ENCODE assay signal across 13 mouse cellular contexts in genomic region chr4:55026109-55026646, GRCm38 (mm10).
DNase-seq lines count a peak whose midpoint lies in the region; ATAC-seq and TF ChIP-seq lines count a peak whose summit lies in the region.
"Had no signal": no experiment of that assay in that cellular context is flagged by ENCODE, and none has a peak within 500 bp of the region (broad histone marks: within the 10 kb centered on the region; RNA-seq: fewer than 3 reads in every experiment).

No protein-coding gene starts in this region.

- peak; percentile 28; the same call in 1 of the 2 replicates for ATAC-seq in intestine, postnatal 0 days

- no peaks in the 10 kb centered on the region for H3K27me3 ChIP-seq in heart, adult 2 months (ENCODE audit: control insufficient read depth, insufficient read depth, low read length)
- H3K27me3 ChIP-seq in heart, embryonic 10.5 days (ENCODE audit: insufficient read depth, poor library complexity, severe bottlenecking) = no peaks in the 10 kb centered on the region
- H3K27me3 ChIP-seq in intestine, postnatal 0 days (replicated peaks; ENCODE audit: control insufficient read depth, insufficient read depth, low read length) = no peaks in the 10 kb centered on the region
- H3K27me3 ChIP-seq: embryonic facial prominence, embryonic 15.5 days; heart, embryonic 13.5 days had no signal

- no peak overlapping the region for H3K4me2 ChIP-seq in intestine, postnatal 0 days (replicated peaks; ENCODE audit: low read depth)
- H3K4me2 ChIP-seq: embryonic facial prominence, embryonic 15.5 days; heart, embryonic 13.5 days had no signal

- peak; percentile 56 to 71 for DNase-seq in heart, adult 2 months
- DNase-seq in heart, embryonic 10.5 days (ENCODE audit: low spot score) = no peak
- DNase-seq in testis, postnatal 14 days (ENCODE audit: low spot score) = peak; percentile 47
- no peak for DNase-seq in testis, postnatal 10 days (ENCODE audit: low spot score)
- peak; percentile 66 to 73 for DNase-seq in urinary bladder, postnatal 4 days (ENCODE audit: low spot score in 2 of 2)
- no peak for DNase-seq in adrenal gland, postnatal 25 days
- DNase-seq in adipocyte (ENCODE audit: low spot score) = no peak
- DNase-seq: adrenal gland, postnatal 36 days; cerebellum, adult 9-11 months had no signal

- TF ChIP-seq EP300 in heart, adult 2 months (IDR thresholded peaks at IDR 0.05; ENCODE audit: insufficient read depth, low read depth, low read length) = no peak

- no peak for TF ChIP-seq CTCF in heart, adult 2 months (IDR thresholded peaks at IDR 0.05)
- no peak for TF ChIP-seq CTCF in intestine, postnatal 0 days (IDR thresholded peaks at IDR 0.05; ENCODE audit: low read depth)

- H3K36me3 ChIP-seq in heart, adult 2 months (ENCODE audit: control insufficient read depth, insufficient read depth, low read length) = no peaks in the 10 kb centered on the region; the same call in 1 of the 2 replicates
- H3K36me3 ChIP-seq in heart, embryonic 10.5 days = peaks cover 58% of the 10 kb centered on the region
- H3K36me3 ChIP-seq in intestine, postnatal 0 days (ENCODE audit: control insufficient read depth, insufficient read depth) = peaks cover 21% of the 10 kb centered on the region

- H3K9me3 ChIP-seq in heart, embryonic 10.5 days = no peaks in the 10 kb centered on the region
- H3K9me3 ChIP-seq in intestine, postnatal 0 days (ENCODE audit: control insufficient read depth) = no peaks in the 10 kb centered on the region
- H3K9me3 ChIP-seq: embryonic facial prominence, embryonic 15.5 days; heart, embryonic 13.5 days had no signal

- H3K9ac ChIP-seq in heart, adult 2 months (ENCODE audit: low read depth, low read length) = no peak overlapping the region
- no peak overlapping the region for H3K9ac ChIP-seq in intestine, postnatal 0 days (ENCODE audit: low read depth, low read length)
- H3K9ac ChIP-seq: embryonic facial prominence, embryonic 15.5 days; heart, embryonic 13.5 days; liver, embryonic 14.5 days had no signal

- intact Hi-C loops in heart, adult 2 months (cut with DNase I) = no loop called here

- no peak overlapping the region for H3K4me3 ChIP-seq in heart, adult 2 months
- H3K4me3 ChIP-seq in heart, embryonic 10.5 days = no peak overlapping the region
- H3K4me3 ChIP-seq in intestine, postnatal 0 days (ENCODE audit: low read depth, low read length) = no peak overlapping the region
- H3K4me3 ChIP-seq: embryonic facial prominence, embryonic 15.5 days; heart, embryonic 13.5 days had no signal

- no peaks in the 10 kb centered on the region for H3K79me2 ChIP-seq in heart, adult 2 months (replicated peaks; ENCODE audit: control insufficient read depth, insufficient read depth, low read length)

- H3K4me1 ChIP-seq in heart, adult 2 months (ENCODE audit: control insufficient read depth, insufficient read depth, low read length) = peaks cover 3% of the 10 kb centered on the region; the same call in 1 of the 2 replicates
- H3K4me1 ChIP-seq in heart, embryonic 10.5 days = peaks cover 7% of the 10 kb centered on the region; the same call in 1 of the 2 replicates
- H3K4me1 ChIP-seq in intestine, postnatal 0 days (replicated peaks; ENCODE audit: control insufficient read depth, insufficient read depth, low read length) = no peaks in the 10 kb centered on the region
- H3K4me1 ChIP-seq: embryonic facial prominence, embryonic 15.5 days had no signal

- 79% methylated on average over 10 of the region's 10 CpGs for WGBS in heart, adult 2 months
- 86% methylated on average over 10 of the region's 10 CpGs for WGBS in heart, embryonic 10.5 days
- 73% methylated on average over 10 of the region's 10 CpGs for WGBS in intestine, postnatal 0 days

- TF ChIP-seq POLR2A in heart, adult 2 months (IDR thresholded peaks at IDR 0.05; ENCODE audit: insufficient read depth, low read depth, low read length) = no peak

- no peak overlapping the region for H3K27ac ChIP-seq in heart, adult 2 months
- H3K27ac ChIP-seq in heart, embryonic 10.5 days = no peak overlapping the region
- no peak overlapping the region for H3K27ac ChIP-seq in intestine, postnatal 0 days (ENCODE audit: low read depth, low read length)
- H3K27ac ChIP-seq: embryonic facial prominence, embryonic 15.5 days; heart, embryonic 13.5 days; liver, embryonic 14.5 days had no signal

Comparison
In these comparisons a context has a peak if more than half of its experiments do, and no peak if none do; other contexts are left out.
1. DNase-seq: peak in heart, adult 2 months (2 of 2), testis, postnatal 14 days (single experiment) and urinary bladder, postnatal 4 days (2 of 2); none in heart, embryonic 10.5 days (single experiment), testis, postnatal 10 days (single experiment), adrenal gland, postnatal 25 days (single experiment) and adipocyte (single experiment).